Mouse (Mus musculus) heart, postnatal 14 days (tissue): ENCODE results near the gene Vkorc1. TPM values are rescaled to one million over a fixed set of nuclear protein-coding genes. Genes with fewer than 3 reads are reported as not detected.

Source experiments
- DNase-seq, 2 experiments: peaks; one replicate each; pipeline ENCODE4 v3.0.0; 2021 to 2022
- intact Hi-C: fragments of 180-260 bp; cut with DNase I; formaldehyde crosslinking; loops from one replicate; pipeline ENCODE4 v1.15.1; 2025
- total RNA-seq, 2 experiments: library from RNA; stranded (reverse); gene quantifications; 2 replicates each; pipeline ENCODE4 v1.2.3; 2021

Vkorc1 gene
- total RNA-seq, 2 experiments from 2014 or later, result 25.6 to 28.1 TPM

DNA sequence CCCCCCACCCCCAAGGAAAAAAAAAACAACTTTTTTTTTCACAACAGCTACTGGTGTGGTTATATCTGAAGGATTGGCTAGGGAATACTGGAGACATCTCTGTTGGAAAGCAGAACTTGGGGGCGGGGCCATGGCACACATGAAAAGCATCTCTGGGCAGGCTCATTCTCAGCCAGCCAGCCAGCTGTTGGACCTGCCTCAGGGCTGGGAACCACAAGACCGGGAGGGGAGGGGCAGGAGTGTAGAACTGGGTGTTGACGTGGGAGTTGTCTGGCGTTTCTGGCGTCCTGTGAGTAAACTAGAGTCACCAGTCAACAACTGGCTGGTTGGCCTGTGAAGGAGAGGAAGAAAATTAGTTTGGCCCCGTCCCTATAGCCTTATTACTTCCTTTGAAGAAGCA, 9.5 kb downstream of the Vkorc1 start:
- DNase-seq, result peak; percentile 79 to 80
- intact Hi-C loops, result no loop called here

DNA sequence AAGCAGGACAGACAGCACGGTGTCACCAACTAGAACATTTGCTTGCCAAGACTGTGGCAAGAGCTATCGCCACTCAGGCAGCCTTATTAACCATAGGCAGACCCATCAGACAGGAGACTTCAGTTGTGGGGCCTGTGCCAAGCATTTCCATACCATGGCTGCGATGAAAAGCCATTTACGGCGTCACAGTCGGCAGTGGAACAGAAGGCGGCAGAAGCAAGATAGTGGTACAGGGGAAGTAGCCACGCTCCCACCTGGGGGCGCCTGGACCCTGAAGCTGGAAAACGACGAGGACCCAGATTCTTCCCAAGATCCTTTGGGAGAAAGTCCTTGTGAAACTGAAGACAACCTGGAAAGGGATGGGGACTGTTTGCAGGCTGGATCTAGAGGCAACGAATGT, 15.0 kb downstream of the Vkorc1 start:
- no peak for DNase-seq
- intact Hi-C loops, result no loop called here

DNA sequence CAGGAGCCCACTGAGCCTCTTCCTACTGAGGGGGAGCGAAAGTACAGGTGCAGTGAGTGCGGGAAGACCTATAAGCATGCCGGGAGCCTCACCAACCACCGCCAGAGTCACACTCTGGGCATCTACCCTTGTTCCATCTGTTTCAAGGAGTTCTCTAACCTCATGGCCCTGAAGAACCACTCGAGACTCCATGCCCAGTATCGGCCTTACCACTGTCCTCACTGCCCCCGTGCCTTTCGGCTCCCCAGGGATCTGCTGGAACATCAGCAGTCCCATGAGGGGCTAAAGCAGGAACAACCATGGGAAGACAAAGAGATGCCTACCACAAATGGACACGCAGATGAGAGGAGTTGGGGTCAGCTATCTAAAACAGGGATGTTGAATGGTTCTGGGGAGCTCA, 16.1 kb downstream of the Vkorc1 start:
- intact Hi-C loops, result loop anchor here (5.0 kb wide), 1 partner anchor 102 kb away; the partner anchor contains the start of gene Setd1a
- DNase-seq, result no peak

DNA sequence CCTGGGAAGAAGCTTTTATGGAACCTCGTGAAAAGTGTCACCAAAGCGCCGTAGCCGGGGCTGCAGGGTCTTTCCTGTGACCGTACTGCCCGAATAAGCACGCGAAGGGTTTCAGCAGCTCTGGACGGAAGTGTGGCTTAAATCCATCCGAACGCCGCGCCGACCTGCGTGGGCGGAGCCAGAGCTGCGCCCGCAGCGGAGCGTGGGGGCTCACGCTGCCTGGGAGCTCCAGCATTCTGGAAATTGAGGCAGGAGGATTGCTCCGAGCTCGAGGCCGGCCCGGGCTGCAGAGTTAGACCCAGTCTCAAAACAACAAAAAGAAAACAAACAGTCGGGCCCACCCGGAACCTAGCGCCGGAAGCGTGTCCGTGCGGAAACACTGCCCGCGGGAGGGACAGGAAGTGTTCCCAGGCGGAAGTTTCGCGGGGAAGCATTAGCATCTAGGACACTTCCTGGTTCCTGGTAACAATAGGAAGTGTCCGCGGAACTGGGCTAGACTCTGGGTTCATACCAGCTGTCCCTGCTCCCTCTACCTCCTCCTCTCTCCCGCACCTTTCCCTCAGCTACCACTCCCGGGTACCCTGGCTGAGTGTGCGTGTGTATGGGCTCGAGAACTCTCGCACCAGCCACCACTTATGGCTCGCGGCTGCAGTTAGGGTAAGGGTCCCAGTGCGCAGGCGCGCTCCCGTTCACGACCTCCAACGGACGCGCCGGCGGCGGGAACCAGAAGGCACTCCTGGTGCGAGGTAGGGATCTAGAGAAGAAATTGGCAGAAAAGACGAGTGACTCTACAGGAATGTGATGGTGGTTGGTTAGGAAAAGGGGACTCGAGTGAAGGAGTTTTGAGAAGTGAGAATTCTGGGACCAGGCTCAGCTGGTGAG, 18.7 kb downstream of the Vkorc1 start, which contains the start of gene Zfp668:
Gene Zfp668, minus strand, starts transcription at position 362 of the 882 bp plus-strand sequence.
- intact Hi-C loops, result loop anchor here (1.0 to 5.0 kb wide), 2 partner anchors 76 to 99 kb away; partner anchors contain the start of genes Hsd3b7 and Setd1a
- peak; percentile 88 to 93 for DNase-seq

DNA sequence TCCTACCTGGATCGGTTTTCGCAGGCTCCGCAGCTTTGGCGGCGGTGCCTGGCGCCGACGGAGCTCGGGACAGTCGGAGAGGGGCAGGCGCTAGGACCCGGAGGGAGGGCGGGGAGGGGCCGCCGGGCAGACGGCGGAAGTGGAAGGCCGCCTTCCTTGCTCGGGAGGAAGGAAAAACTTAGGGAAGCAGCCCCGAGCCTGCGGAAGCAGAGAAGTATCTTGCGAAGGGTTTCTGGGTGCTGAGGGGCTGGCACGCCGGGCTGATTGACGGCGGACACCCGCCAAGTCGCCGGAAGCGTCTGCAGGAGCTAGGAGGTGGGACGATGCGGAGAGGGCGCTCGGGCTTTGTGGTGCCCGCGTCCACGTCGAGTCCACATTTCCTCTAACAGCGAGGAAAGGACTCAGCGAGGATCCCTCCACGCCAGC, 19.4 kb downstream of the Vkorc1 start, which contains the start of gene Zfp646:
Gene Zfp646, plus strand, starts transcription at position 181 of the 426 bp plus-strand sequence.
- peak; percentile 79 to 80 for DNase-seq
- intact Hi-C loops, result loop anchor here (1.0 to 5.0 kb wide), 2 partner anchors 76 to 99 kb away; partner anchors contain the start of genes Hsd3b7 and Setd1a

DNA sequence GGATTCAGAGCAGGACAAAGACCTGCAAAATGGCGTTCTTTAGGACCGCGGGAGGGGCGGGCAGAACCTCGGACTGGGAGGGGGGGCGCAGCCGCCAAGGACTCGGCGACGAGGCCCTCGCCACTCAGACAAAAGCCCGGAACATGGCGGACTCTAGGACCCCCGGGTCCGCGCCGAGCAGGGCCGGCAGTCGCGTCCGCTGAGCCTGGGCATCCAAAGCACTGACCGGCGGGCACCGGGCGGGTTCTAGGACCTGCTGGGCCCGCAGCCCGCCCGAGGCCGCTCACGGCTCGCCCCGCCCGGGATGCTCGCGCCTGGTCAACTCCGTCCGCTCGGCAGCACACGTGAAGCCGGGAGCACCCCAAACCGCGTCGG, 19.8 kb downstream of the Vkorc1 start:
- intact Hi-C loops, result loop anchor here (1.0 to 5.0 kb wide), 3 partner anchors 31 to 98 kb away; partner anchors contain the start of genes Hsd3b7 and Setd1a

DNA sequence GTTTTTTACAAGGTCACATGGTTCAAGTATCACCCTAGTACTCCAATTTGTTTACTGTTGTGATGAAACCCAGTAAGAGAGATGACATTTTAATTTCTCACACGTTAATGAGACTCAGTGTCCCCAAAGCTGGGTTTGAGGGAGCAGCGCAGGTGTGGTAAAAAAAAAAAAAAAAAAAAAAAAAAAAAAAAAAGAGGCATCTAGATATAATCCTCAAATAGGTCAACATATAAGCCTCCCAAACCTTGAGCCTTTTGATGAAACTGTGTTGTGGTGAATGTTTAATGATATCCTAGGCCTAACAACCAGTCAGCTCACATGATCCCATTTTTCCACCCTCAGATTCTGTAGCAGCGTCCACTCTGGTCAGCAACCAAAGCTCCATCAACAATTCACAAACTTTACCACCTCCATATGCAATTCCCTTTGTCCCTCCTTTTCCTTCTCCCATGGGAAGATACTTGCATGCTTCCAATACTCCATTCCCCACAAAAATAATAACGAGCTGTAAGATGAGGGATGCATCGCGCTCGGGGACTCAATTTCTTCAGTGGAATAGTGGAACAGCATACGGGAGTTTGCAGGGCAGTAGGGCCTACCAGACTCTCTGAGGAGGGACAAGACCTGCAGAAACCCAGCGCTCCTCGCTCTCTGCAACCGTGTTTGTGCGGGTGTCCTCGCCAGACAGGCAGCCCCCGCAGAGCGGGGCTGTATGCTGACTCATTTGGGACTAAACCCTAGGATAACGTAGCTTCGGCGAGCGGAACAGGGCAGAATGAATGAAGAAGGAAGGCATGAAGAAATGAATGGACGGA, 20.4 kb downstream of the Vkorc1 start:
- intact Hi-C loops, result loop anchor here (2.0 to 5.0 kb wide), 2 partner anchors 30 to 98 kb away; partner anchors contain the start of gene Setd1a
- no peak for DNase-seq

More for the DNA sequence above, 19.8 kb downstream of the Vkorc1 start:
- DNase-seq, result peak; percentile 93

DNA sequence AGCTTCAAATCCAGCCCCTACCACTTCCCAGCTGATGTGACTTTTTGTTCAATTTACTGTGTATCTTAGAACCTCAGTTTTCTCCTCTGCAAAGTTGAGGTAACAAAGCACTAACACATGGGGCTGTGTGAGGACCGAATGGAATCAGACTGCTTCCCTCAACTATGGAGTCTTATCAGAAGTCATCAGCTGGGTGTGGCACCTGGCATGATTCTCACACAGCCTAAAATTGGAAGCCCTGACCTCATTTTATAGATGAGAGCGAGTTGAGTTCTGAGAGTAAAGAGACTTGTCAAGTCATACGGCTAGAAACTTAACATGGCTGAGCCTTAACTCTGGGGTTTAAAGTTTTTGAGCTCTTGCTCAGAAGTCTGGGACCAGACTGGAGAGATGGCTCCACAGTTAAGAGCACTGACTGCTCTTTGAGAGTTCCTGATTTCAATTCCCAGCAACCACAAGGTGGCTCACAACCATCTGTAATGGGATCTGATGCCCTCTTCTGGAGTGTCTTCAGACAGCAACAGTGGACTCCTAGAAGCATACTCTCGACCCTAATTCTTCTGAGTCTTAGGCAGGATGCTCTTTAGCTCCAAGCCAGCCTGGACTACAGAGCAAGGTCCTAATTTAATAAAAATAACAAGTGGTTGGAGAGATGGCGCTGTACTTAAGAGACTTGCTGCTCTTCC, 25.1 kb downstream of the Vkorc1 start:
- no peak for DNase-seq
- intact Hi-C loops, result no loop called here

DNA sequence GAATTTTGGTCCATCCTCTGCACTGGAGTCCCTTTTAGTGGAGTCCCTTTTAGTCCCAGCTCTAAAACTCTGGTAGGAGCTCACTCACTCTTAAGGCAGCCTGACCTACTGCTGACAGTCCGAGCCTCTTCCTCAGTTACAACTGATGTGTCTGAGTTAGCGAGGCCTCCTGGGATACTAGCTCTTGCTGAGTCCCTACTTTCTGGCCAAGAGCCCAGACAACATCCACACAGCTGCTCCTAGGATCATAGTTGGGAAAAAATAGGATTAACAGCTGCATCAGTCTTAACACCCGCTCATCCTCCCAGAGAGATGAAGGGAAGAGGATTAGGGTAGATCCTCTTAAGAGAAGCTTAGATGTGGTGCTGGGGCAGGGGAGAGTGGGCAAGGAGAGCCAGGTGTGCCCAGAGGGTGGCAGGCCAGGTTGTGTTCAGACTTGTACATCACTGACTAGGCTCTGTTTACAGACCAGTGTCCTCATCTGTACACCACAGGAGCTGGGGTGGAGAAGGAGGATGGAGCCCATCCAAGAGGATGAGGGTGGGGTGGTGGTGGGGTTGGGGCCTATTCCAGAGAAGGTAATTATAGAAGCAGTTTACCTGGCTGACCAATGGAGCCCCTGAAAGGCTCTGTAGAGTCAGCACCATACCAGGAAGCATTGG, 26.1 kb downstream of the Vkorc1 start:
- DNase-seq, result peak; percentile 46 to 64
- intact Hi-C loops, result loop anchor here (2.0 kb wide), 1 partner anchor 22 kb away; no protein-coding TSS in a partner anchor

DNA sequence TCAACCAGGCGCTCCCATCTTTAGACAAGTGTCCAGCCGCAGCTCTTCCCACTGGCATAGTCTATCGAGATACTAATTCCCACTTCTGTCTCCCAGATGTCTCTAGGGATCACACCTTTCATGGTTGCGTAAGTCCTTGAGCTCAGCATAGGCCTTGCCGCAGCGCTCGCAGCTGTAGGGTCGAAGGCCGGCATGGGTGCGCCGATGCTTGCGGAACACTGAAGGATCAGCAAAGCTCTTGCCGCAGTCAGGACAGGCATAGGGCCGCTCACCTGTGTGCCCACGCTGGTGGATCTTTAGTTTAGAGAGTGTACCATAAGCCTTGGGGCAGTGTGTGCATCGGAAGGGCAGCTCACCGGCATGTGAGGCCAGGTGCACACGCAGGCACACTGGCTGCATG, 27.8 kb downstream of the Vkorc1 start:
- DNase-seq, result no peak
- intact Hi-C loops, result loop anchor here (2.0 kb wide), 1 partner anchor 21 kb away; no protein-coding TSS in a partner anchor

DNA sequence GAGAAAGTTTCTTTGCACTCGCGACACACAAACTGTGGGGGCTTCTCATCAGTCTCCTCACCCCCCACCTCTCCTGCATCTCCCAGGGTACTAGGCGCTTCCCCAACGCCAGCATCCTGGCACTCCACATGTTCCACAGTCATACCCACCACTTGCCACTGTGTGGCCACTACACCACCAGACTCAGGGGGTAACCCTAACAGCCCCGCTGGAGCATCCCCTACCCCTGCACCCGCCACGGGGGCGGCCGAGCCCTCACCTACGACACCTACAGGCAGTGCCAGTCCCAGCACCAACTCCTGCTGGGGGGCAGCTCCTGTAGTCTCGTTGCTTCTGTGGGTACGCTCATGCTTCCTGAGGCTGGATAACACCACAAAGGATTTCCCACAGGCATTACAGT, 29.0 kb downstream of the Vkorc1 start:
- intact Hi-C loops, result no loop called here
- no peak for DNase-seq

DNA sequence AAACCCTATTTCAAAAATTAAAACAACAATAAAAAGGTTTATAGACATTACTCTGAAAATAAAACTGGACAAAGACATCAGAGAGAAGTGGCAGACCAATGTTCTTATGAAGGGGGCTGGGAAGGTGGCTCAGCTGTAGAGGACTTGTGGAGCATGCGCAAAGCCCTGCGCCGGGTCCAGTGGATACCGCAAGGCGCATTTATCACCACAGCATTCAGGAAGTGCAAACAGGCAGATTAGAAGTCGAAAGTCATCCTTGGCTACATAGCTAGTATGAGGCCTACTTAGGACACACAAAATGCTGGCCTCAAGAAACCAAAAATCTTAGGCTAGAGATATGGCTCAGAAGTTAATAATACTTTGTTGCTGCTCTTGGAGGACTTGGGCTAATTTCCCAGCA, 37.2 kb downstream of the Vkorc1 start:
- no peak for DNase-seq
- intact Hi-C loops, result no loop called here

DNA sequence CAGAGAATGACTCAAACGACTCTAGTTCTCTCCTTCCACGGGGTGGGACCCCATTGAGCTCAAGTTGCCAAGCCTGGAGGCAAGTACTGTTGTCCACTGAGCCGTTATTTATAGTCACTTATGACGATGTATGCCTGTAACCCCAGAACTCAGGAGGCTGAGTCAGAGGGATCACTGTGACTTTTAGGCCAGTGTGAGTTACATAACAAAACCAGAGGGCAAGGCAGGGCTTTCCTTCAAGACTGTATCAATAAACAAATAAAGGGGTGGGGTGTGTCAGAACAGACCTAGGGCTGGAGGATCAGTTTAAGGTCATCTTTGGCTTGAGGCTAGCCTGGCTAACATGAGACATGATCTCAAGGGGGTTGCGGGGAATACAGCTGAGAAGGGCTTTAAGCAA, 44.5 kb downstream of the Vkorc1 start:
- intact Hi-C loops, result no loop called here

DNA sequence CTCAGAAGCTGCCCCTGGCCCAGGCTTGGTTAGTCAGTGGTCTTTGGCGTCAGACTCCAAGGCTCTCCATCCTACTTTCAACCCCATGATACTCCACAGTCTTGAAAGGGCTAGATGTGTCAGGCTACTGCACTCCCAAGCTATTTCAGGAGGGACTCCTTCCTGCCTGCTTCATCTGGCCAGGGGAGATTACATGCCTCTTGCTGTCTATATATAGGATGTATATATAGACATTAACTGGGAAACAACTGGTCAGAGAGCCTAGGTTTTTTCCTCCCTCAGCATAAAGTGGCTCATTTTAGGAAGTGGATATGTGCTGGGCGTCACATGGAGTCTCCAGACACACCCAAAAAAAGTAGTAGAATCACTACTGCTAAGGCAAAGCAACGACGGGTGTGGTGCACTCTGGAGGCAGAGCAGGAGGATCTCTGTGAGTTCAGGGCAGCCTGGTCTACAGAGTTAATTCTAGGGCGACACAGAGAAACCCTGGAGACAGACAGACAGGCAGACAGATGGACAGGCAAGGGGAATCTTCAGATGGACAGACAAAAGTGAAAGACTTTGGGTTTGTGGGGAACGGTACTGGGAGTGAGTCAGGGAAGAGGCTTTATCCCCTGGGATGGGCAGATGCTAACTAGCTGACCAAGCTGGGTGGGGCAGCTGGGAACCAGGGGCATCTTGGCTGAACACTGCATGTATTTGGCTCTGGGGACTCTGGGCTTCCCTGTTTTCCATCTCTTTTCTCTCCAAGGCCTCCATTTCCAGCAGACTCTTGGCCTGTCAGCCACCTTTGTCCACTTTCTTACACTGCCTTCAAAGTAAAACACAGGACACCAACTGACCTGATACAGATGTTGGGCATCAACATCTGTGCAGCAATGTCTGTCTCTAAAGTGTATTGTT, 45.2 kb downstream of the Vkorc1 start:
- intact Hi-C loops, result no loop called here
- no peak for DNase-seq

More for the DNA sequence above, 44.5 kb downstream of the Vkorc1 start:
- DNase-seq, result no peak
